Mouse (Mus musculus) limb, embryonic 14.5 days (tissue): ENCODE data around the gene Dtnb. TPM values are rescaled to one million over a fixed set of nuclear protein-coding genes. Genes with fewer than 3 reads are reported as not detected.

ENCODE experiments used
- ATAC-seq: fragments of 200-750 bp; cut with Nextera tagmentation; 2 replicates; pipeline ENCODE4 v1.8.0; 2017; ENCODE audit warnings: low read depth, moderate number of reproducible peaks, moderate TSS enrichment; ENCODE audit not compliant: low FRiP score
- DNase-seq: peaks from one replicate; pipeline ENCODE4 v3.0.0-alpha.2; 2015; ENCODE audit warnings: low spot score
- H3K27ac ChIP-seq: fragments of 300-500 bp; sonication (generic); replicated peaks from 2 replicates; pipeline ENCODE4 v1.5.1; 2014; ENCODE audit warnings: low read depth, mild to moderate bottlenecking, low read length, moderate library complexity, mixed read lengths
- H3K27me3 ChIP-seq: fragments of 300-500 bp; sonication (generic); 2 replicates; pipeline ENCODE4 v1.6.1; 2014; ENCODE audit warnings: low read length, mixed read lengths; ENCODE audit not compliant: control insufficient read depth, insufficient read depth
- H3K36me3 ChIP-seq: fragments of 300-500 bp; sonication (generic); 2 replicates; pipeline ENCODE4 v1.6.1; 2014; ENCODE audit warnings: mild to moderate bottlenecking, low read length, moderate library complexity, mixed read lengths; ENCODE audit not compliant: control insufficient read depth, insufficient read depth
- H3K4me1 ChIP-seq: fragments of 300-500 bp; sonication (generic); 2 replicates; pipeline ENCODE4 v1.6.1; 2014; ENCODE audit warnings: antibody characterized with exemption, low read length, mixed read lengths; ENCODE audit not compliant: control insufficient read depth, insufficient read depth
- H3K4me2 ChIP-seq: fragments of 300-500 bp; sonication (generic); replicated peaks from 2 replicates; pipeline ENCODE4 v1.6.1; 2014; ENCODE audit warnings: low read depth, mild to moderate bottlenecking, low read length, moderate library complexity; ENCODE audit not compliant: severe bottlenecking
- H3K4me3 ChIP-seq: fragments of 300-500 bp; sonication (generic); replicated peaks from 2 replicates; pipeline ENCODE4 v1.5.1; 2014; ENCODE audit warnings: low read length
- H3K9ac ChIP-seq: fragments of 300-500 bp; sonication (generic); 2 replicates; pipeline ENCODE4 v1.6.1; 2014; ENCODE audit warnings: mild to moderate bottlenecking, low read depth, low read length, moderate library complexity; ENCODE audit not compliant: severe bottlenecking
- H3K9me3 ChIP-seq: fragments of 300-500 bp; sonication (generic); 2 replicates; pipeline ENCODE4 v1.6.1; 2016; ENCODE audit warnings: low read length; ENCODE audit not compliant: control insufficient read depth
- POLR2A ChIP-seq: fragments of 200-500 bp; IDR thresholded peaks from 2 replicates; pipeline ENCODE4 v1.8.0; 2012; ENCODE audit warnings: inconsistent platforms, mild to moderate bottlenecking, moderate library complexity, borderline replicate concordance; ENCODE audit not compliant: insufficient read depth, insufficient read length; ENCODE audit errors: extremely low read depth
- WGBS: fragments of 180-500 bp; shearing (Covaris S2); extraction: QIAGEN DNeasy Blood & Tissue Kit; methylation state at CpG from one replicate; pipeline ENCODE4 v1.1.7; 2014; 5-methylcytosine and 5-hydroxymethylcytosine counted together
- polyA plus RNA-seq, 2 experiments: library from polyadenylated mRNA; depleted of rRNA in 1 of 2; stranded (reverse) in 1 of 2; unstranded in 1 of 2; fragments of >200 nt; fragmentation: Nextera tagmentation in 1 of 2; extraction: Ambion mirVana in 1 of 2; gene quantifications; 2 replicates each; pipeline versions ENCODE4 v1.2.1 to v1.2.3; 2012 to 2014

The Dtnb gene
- polyA plus RNA-seq, 2 experiments, result 32.3 to 46.5 TPM

GRCm38 (mm10) chr12:3733328-3733727, 161.1 kb downstream of the Dtnb start:
- DNase-seq (no peak), ATAC-seq (no peak)
- Histone ChIP-seq H3K4me2 (no peak overlapping the region), H3K4me1 (no peaks in the 10 kb centered on the region), H3K27me3 (no peaks in the 10 kb centered on the region), H3K27ac (no peak overlapping the region), H3K9ac (no peak overlapping the region), H3K36me3 (no peaks in the 10 kb centered on the region; the same call in 1 of the 2 replicates), H3K4me3 (no peak overlapping the region), H3K9me3 (no peaks in the 10 kb centered on the region)
- TF ChIP-seq POLR2A, result no peak
- 69% methylated on average over 7 of the region's 7 CpGs for WGBS

DNA sequence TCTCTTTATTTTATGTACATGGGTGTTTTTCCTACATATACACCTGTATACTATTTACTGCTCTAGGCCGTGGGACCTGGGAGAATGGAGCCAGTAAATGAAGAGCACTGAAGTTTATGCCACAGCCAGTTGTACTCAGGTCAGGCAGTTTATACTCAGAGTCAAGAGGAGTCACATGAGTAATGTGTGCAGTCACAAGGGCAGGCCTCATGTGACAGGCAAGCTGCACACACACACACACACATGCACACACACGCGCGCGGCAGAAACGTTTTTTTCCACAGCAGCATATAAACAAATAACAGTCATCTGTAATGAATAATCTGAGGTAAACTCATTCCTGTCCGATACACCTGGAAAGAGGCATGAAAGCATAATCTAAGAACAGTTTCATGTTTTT, 164.8 kb downstream of the Dtnb start:
- ATAC-seq (no peak), DNase-seq (no peak)
- Histone ChIP-seq H3K27ac (no peak overlapping the region), H3K27me3 (no peaks in the 10 kb centered on the region), H3K9ac (no peak overlapping the region), H3K36me3 (no peaks in the 10 kb centered on the region; the same call in 1 of the 2 replicates), H3K4me1 (no peaks in the 10 kb centered on the region), H3K4me3 (no peak overlapping the region), H3K4me2 (no peak overlapping the region), H3K9me3 (no peaks in the 10 kb centered on the region)
- no peak for TF ChIP-seq POLR2A
- WGBS, result 86% methylated on average over 7 of the region's 7 CpGs

- WGBS, result 70% methylated on average over 7 of the region's 7 CpGs
Observed at GRCm38 (mm10) chr12:3738741-3739529, 166.8 kb downstream of the Dtnb start.

GRCm38 (mm10) chr12:3739749-3740704, 167.8 kb downstream of the Dtnb start:
- H3K4me2 ChIP-seq, result no peak overlapping the region
- DNase-seq (no peak), ATAC-seq (no peak)
- H3K4me3 ChIP-seq, result no peak overlapping the region
- no peaks in the 10 kb centered on the region for H3K4me1 ChIP-seq
- H3K36me3 ChIP-seq, result no peaks in the 10 kb centered on the region; the same call in 1 of the 2 replicates
- 81% methylated on average over 18 of the region's 18 CpGs for WGBS
- no peaks in the 10 kb centered on the region for H3K27me3 ChIP-seq
- H3K27ac ChIP-seq, result no peak overlapping the region
- no peak for TF ChIP-seq POLR2A
- no peak overlapping the region for H3K9ac ChIP-seq
- H3K9me3 ChIP-seq, result no peaks in the 10 kb centered on the region

More at GRCm38 (mm10) chr12:3738741-3739529, 166.8 kb downstream of the Dtnb start:
- Histone ChIP-seq H3K36me3 (no peaks in the 10 kb centered on the region; the same call in 1 of the 2 replicates), H3K27me3 (no peaks in the 10 kb centered on the region), H3K27ac (no peak overlapping the region), H3K4me1 (no peaks in the 10 kb centered on the region), H3K9ac (no peak overlapping the region), H3K4me3 (no peak overlapping the region), H3K4me2 (no peak overlapping the region), H3K9me3 (no peaks in the 10 kb centered on the region)
- TF ChIP-seq POLR2A, result no peak
- DNase-seq (no peak), ATAC-seq (no peak)

DNA sequence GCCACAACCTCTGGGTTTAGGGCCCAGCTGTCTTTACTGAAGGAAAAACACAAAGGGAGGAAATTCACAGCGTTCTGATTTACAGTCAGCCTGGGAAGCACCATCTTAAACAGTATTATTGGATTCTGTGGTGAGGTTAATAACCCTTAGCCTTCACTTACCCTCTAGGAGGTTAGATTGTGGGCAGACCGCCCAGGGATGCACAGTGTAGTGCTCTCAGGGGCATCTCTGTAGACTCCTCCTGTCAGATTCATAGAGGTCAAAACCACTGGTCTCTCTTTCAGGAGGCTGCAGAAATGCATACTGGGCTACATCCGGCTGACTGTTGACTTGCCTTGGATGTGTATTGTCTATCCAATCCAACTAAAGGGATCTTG, 168.5 kb downstream of the Dtnb start:
- no peak overlapping the region for H3K9ac ChIP-seq
- TF ChIP-seq POLR2A, result no peak
- no peak overlapping the region for H3K27ac ChIP-seq
- H3K27me3 ChIP-seq, result no peaks in the 10 kb centered on the region
- no peaks in the 10 kb centered on the region for H3K9me3 ChIP-seq
- H3K36me3 ChIP-seq, result no peaks in the 10 kb centered on the region; the same call in 1 of the 2 replicates
- WGBS, result 84% methylated on average over 3 of the region's 3 CpGs
- no peak overlapping the region for H3K4me2 ChIP-seq
- DNase-seq (no peak), ATAC-seq (no peak)
- H3K4me3 ChIP-seq, result no peak overlapping the region
- no peaks in the 10 kb centered on the region for H3K4me1 ChIP-seq
